Mouse (Mus musculus) ES-CJ7 (cell line): Measurements from ENCODE around the gene Tesk2.
A peak's percentile ranks its signal among the peaks of the same experiment; 100 is the strongest.
"Not testable (repeated sequence)": the region's sequence is repeated elsewhere in the genome, so short reads cannot be mapped to it uniquely, and the experiment has no call there.

Experiments used
- DNase-seq: peaks from one replicate; pipeline ENCODE4 v3.0.0; 2011; ENCODE audit warnings: low read depth, low spot score

Tesk2 gene

DNA sequence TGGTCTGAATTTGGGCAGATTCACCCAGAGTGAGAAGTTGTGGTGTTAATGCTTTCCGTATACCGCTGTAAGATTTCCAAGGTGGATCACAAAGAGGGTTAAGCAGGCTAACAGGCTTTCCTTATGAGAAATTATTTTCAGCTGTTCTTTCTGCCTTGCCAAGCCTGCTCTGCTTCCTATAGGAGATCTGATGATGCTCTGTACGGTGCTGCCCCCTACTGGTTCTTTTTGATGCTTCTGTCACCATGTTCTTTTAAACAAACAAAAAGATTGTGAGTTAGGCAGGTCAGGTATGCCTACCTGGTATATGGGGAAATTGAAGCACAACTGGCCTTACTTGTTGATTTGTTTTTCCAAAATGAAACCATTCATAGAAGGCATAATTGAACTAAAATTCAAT lies 68.2 kb downstream of the Tesk2 start:
- peak; percentile 88 for DNase-seq

DNA sequence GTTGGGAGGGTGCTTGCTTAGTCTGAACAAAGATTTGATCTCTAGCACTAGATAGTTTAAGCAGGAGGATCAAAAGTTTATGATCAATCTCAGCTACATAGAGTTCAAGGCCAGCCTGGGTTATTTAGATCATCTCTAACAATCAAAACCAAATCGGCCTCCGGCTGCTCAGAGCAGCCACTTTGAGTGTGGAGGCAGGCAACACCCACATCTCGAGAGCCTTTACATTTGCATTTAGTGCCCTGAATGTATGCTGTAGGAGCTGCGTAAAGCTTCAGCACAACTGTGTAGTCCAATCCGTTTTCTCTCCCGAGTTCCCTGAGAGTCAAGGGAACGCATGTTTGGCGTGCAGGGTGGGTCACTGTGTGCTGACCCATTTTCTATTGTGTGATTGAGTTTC lies 71.7 kb downstream of the Tesk2 start:
- DNase-seq: no peak

DNA sequence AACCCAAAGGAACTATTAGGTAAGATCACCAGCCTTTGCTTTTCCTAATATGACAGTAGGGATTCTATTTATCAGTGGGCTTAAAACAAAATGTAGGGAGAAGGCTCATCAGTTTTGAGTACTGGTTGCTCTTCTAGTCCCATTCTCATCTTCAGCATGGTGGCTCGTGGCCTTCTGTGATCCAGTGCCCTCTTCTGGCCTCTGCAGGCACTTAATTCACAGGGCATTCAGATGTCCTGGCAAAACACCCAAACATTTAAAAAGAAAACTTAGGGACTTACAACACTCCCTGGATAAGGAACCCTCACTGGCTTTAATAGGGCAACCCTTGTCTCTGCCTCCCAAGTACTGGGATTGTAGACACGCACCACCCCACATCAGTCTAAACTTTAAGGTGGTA lies 73.5 kb downstream of the Tesk2 start:
- DNase-seq: no peak

DNA sequence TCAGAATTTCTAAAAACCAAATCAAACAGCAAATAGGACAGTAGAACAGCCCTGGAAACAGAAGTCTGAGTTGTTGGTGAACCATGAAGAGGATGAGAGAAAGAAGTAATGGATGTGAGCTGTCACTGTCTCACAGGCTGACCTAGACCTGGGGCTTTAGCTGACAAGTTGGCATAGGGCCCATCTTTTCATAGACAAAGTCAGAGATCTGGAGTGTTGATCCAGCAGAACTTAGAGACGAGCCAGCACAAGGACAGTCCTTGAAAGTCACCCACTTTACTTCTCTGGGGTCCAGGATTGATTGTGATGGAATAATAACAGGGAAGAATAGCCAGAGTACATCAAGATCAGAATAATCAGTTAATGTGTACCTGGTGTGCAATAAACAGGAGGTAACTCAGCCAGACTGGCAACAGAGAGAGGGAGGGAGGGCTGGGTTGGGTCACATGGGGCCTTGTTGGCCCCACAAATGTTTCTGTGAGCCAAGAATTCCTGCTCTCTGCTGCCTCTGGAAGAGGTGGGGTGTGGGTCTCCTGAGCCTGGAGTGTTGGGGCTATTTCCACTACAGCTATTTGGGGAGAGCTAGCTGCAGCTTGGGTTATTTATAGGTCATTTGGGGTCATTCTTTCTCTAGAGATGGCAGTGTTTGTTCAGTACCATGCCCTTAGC lies 75.8 kb downstream of the Tesk2 start:
- no peak for DNase-seq

DNA sequence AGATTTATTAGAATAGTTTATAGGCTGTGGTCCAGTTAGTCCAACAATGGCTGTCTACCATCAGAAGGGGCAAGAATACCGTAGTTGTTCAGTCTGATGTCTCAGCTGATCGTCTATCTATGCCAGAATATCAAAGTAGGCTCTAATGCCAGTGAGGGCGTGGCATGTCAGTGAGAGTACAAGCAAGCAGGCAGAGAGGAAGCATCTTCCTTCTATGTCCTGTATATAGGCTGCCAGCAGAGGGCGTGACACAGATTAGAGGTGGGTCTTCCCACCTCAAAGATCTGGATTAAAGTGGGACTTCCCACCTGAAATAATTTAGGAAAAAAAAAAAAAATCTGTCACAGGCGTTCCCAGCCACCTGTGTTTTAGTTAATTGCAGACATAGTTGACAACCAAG lies 79.2 kb downstream of the Tesk2 start:
- peak; percentile 76 for DNase-seq

DNA sequence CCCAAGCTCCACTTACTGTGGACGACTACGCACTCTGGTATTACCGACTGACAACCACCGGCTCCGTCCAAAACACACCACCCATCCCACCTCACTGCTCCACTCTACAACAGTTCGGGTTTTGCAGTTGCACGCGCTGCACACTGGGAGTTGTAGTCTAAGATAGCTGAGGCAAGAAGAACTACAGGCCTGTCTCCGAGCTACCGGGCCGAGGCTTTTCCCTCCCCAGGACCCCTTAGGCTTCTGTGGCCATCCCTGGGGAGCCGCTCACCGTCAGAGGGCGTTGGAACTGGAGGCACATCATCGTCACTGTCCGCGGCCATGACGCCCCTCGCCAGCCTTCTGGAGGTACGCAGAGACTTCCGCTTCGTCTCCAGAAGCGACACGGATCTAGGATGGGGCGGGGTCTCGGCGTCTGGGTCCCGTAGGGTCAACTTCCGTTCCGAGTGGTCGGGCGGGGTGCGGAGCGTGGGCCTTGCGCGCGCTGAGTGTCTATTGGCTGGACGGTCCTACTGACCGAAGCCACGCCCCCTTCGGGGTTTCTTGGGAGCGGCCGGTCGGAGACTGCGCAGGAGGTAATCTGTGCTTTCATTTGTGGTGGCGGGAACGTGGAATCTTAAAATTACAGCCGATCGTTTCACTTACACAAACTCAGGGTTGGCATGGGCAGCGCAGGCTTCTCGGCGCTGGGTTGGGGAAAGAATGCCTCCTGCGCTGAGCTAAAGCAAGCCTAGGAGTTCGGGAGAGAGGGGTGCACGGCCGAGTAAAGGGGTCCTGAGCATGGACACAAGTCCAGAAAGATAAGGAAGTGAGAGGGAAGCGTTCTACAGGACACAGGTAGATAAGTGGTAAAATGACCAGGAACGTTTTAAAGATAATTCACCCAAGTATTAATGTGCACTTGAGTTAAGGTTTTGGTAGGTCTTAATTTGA lies 86.7 kb downstream of the Tesk2 start, which contains the start of the genes Toe1 and Mutyh:
Toe1 (minus strand) TSS at position 444 of the 933 bp plus-strand sequence.
Mutyh (plus strand) TSS at position 527 of the 933 bp plus-strand sequence.
- DNase-seq: peak; percentile 98

DNA sequence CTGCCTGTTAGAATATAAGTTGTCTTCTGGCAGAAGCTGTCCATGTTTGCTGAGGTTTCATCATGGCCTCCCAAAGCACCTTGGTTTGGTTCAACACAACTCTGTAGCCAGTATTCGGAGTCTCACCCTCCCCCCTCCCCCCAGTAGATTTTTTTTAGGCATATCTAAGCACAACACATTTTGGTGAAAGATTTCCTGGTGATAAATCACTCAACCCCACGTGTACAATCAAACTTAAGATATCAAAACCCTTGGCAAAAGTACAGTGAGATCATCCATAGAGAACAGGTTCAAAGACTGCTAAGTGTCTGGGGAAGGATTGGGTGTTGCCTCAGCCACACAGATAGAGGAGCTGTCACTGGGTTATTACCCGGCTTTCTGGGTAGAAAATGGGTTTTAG lies 90.3 kb downstream of the Tesk2 start:
- DNase-seq: no peak

DNA sequence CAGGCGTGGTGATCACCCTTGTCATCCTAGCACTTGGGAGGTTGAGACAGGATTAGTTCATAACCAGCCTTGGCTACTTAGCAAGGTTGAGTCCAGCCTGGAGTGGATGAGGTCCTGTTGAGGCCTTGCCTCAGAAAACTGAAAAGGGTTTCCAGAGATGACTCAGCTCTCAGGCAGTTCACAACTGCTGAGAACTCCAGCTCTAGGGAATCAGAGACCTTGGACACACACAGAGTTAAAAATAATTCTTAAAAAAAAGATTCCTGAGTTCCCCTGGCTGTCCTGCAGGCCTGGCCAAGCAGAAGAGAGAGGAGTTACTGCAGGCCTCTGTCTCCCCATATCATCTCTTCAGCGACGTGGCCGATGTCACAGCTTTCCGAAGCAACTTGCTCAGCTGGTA lies 94.5 kb downstream of the Tesk2 start:
- no peak for DNase-seq

DNA sequence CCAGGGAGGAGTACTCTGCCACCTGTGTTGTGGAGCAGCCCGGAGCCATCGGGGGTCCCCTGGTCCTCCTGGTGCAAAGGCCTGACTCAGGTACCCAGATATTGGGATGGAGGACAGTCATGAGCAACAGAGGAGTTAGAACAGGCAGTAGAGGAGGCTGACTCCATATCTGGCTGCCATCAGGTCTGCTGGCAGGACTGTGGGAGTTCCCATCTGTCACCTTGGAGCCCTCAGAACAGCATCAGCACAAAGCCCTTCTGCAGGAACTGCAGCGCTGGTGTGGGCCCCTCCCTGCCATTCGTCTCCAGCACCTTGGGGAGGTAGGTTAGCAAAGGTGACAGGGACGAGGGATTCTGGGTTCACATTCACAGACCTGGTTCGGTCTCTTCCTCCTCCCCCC lies 96.7 kb downstream of the Tesk2 start:
- DNase-seq: no peak

DNA sequence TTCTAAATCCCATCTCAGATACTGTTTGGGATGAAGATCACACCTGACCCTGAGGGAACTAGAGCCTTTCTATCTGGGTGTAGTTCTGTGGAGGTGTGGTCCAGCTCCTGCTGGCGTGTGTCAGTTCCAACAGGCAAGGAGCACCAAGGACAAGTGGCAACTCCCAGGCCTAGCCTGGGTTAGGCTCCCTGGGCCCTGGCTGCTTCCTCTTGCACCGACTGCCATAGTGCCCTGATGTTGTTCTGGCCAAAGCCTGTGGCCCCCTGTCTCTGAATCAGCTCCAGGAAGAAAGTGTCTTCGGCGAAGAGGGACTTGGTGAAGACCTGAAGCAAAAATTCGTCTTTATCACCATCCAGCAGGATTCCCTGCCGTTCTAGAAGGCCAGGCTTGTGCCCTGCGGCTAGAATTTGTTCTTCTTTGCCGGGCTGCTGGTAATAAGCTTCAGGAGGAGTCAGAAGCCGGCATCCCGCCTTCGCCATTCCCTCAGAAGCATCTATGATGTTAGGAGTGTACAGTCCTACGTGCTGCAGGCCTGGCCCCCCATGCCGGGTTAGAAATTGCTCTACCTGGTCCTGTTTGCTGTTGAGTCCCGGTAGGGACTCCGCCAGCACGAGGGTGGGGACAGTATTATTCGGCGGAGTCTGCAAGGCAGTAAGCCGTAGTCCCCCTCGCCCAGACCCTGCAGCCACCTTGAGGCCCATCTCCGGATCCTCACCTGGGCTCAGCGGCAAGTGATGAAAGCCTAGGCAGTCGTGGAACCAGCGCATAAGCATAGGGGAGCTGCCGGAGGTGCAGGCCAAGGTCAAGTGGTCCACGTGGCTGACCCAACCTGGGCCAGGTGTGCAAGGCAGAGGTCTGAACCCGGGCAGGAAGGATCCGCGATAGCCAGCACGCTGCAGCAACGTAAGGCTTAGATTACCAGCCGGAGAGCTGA lies 99.5 kb downstream of the Tesk2 start:
- DNase-seq: peak; percentile 53

DNA sequence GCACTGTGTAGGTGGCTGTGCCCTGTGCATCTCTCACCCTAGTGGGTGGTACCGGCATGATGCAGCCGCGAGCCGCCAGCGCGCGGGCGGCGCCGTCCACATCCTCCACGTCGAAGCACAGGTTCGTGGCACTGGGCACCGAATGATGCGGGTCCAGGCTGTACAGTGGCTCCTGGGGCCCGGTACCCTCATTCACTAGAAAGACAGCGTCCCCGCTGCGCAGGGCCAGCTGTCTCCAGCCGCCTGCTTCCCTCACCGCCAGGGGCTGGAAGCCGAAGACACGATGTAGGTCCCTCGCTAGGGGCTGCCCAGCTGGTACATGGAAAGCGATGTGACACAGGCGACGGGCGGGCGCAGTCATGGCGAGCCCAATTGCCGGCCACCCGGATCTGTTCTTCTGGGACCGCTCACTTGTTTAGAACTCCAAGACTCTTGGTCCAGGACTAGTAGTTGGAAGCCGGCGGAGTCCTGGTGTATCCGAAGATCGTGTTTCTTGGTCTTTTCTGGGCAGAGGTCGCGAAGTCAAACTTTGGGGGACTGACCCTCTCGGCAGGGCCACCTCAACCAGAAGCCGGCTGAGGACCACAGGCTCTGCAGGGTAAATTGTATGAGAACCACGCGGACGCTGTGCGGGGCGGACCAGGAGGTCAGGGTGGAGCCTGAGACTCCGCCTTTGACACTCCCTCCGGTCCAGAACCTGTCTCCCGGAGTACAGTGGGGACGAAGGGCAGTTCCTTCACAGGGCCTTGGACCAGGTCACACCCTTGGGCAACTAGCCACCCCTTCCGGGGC lies 100.3 kb downstream of the Tesk2 start:
- DNase-seq: peak; percentile 73

DNA sequence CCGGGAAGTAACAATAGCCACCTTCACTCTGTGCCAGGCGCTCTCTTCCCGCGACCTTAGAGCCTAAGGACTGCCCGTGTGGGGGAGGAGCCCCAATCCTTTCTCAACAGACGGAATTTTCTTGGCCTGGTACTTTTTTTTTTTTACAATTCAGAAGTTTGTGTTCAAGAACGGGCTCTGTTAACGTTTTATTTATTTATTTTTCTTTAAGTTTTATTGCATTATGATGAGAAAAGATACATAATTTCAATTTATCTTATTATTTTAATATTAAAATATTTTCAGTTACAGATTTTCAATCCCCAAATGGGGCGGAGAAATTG lies 100.9 kb downstream of the Tesk2 start, which contains the start of gene Hpdl:
Hpdl (minus strand) TSS at position 14 of the 323 bp plus-strand sequence.
- DNase-seq: no peak

DNA sequence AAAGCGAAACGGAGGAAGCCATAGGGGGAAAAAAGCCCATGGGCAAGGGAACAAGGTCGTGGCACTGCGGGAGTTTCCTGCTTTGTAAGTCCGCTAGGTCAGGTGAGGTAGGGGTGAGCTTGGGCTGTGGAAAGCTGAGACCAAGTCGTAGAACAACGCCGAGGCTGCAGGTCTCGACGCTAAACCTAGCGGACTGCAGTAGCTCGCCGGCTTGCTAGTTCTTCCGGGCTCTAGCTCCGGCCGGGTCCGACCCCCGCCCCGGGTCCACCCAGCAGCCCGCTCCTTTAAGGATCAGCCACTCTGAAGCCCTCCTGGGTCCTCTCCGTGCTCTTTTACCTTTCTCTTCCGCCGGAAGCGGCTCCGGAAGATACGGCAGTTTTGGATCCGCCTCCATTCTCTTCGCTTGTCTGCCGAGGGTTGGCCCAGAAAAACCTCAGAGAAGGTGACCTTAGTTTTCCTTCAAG lies 103.8 kb downstream of the Tesk2 start:
- DNase-seq: peak; percentile 69

DNA sequence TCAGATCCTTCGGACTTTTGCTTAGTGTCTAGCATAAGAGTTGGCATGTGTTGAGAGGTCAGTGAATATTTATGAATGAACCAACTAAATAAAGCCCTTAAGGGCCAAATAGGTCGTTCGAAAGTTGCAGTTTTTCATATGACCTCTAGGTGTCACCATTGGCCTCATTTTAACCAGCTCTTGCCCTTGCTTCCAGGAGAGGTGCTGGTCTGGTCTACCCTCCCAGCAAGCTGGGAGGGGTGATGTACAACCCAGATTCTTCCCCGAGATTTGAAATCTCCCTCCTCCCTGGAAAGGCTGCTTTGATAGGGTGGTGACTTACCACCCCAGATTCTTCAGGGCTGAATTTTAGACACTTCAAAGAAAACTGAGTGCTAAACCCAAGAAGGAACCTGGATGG lies 107.1 kb downstream of the Tesk2 start:
- peak; percentile 85 for DNase-seq

DNA sequence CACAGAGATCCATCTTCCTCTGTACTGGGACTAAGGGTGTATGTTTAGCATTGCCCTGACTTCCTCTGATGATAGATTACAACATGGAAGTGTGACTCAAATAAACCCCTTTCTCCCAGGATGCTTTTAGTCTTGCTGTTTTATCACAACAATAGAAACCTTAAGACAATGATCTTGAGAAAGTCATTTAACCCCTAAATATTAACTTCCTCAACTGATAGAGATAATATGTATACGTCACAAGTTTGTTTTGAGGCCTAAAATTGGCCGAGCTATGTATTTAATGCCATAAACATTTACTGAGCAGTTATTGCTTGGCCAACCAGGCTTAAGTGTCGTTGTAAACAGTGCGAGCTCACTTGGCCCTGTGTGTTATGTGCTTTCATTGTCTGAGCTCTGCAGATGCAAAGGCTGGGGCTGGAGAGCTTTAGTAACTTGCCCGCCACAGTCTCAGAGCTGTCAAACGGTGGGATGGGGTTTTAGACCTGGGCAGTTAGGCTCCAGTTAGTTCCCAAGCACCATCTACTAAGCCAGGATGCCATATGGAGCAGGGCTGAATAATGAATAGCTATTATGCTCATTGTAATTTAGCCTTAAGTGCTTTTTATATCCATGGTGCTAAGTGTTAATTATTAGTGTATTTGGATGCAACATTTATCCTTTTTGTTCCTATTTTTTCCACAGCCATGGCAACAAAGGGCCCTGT lies 108.8 kb downstream of the Tesk2 start:
- no peak for DNase-seq

DNA sequence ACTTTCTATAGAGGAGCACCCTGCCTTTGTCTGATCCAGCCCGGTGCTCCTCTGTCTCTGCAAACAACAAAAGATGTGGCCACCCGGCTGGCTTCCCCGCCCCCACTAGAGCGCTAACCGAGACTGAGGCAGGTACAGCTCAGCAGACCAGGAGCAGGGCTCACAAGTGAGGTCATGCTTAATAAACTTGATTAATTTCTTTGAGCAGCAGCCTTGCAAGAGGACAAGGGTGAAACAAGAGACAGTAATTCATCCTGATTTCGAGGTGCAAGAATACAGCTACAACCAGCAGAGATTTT lies 109.3 kb downstream of the Tesk2 start:
- no peak for DNase-seq

DNA sequence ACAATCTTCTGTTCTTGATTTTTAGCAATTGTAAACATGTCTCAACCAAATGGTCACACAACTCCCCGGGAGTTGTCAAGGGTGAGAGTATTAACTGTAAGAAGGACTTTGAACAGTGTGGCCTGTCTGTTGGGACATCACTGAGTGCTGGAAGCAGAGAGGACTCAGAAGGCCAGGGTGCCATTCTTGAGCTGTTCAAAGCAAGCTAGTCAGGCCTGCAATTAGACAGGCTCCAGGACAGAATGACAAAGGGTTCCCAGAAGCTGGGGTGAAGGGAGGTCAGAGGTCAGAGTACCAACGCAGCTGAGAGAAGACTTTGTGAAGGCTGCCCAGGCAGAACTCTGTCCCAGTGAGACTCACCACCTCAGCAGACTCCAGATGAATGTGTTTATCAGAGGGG lies 118.3 kb downstream of the Tesk2 start:
- DNase-seq: no peak

DNA sequence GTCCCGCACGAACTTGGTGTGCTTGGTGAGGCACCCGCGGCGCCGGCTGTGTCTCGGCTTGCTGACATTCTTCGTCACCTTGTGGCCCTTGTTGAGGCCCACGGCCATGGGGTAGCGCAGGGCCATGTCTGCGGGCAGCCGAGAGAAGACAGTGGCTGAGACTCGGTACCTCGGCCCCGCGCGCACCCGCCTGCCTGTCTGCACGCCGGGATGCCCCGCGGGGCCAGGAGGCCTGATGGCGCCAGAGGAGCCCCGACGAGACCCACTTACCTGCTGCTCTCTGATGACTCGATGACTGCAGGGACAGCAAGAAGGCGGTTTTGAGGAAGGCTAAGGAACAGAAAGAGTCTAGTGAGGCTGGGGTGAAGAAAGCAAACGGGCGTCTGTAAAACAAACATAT lies 119.3 kb downstream of the Tesk2 start:
- not testable (repeated sequence) for DNase-seq

DNA sequence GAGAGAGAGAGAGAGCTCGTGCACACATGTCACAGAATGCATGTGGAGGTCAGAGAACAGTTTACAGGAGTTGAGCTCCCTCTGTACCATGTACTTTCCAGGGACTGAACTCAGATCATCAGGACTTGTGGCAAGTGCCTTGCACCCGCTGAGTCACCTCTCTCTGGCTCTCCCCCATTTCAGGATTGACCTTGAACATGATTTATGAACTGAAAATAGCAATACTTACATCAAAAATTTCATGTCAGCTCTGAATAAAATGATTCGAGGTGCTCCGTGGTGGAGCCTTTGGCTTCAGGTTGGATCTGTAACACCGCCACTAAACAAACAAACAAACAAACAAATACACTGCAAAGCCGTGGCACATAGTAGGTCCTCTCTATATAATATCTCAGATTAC lies 120.1 kb downstream of the Tesk2 start:
- no peak for DNase-seq

DNA sequence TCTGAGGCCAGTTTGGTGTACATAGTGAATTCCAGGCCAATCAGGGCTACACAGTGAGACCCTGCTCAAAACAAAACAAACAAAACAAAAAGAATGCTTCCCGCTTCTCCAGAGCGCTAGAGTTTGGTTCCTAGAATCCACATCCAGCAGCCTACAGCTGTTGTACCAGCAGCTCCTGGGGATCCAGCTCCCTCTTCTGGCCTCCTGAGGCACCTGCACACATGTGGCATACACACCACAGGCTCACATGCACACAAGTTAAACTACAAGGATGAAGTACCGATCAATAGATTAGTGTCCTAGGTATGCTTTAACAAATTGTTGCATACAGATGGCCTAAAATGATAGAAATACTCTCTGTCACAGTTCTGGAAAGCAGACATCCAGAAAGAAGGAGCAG lies 123.6 kb downstream of the Tesk2 start:
- DNase-seq: peak; percentile 46
